26 mouse cellular contexts compared by ENCODE assay signal in the genomic region with DNA sequence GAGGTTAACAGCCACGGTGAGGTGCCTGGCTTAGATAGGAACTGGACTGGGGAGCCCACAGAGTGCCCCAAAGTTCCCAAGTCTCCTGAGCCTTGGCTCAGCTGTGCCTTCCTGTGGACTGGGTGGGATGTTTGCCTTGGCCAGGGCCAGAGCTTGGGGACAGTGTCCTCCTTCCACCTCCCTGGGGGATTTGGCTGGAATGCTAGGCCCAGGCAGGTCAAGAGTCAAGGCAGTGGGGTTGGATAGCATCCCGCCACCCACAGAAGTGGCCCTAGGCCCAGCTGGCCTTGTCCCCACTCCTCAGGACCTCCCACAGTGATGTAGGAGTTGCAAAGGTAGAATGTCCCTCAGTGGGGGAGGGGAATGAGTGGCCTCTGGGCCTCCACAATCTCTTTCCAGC. TPM values are rescaled to one million over a fixed set of nuclear protein-coding genes. Genes with fewer than 3 reads are reported as not detected.
DNase-seq lines count a peak whose midpoint lies in the region; ATAC-seq and TF ChIP-seq lines count a peak whose summit lies in the region.
"Had no signal": no experiment of that assay in that cellular context is flagged by ENCODE, and none has a peak within 500 bp of the region (broad histone marks: within the 10 kb centered on the region; RNA-seq: fewer than 3 reads in every experiment).

No protein-coding gene starts in this region.

- peak overlapping the region; percentile 86; the same call in 1 of the 2 replicates for H3K27ac ChIP-seq in gastrocnemius, adult 2 months
- no peak overlapping the region for H3K27ac ChIP-seq in liver, adult 2 months (replicated peaks; ENCODE audit: insufficient read depth, low read depth, low read length)
- H3K27ac ChIP-seq in liver, postnatal 0 days (ENCODE audit: low read depth), result no peak overlapping the region
- H3K27ac ChIP-seq: embryonic facial prominence, embryonic 12.5 days; heart, embryonic 10.5 days; hindbrain, postnatal 0 days; limb, embryonic 12.5 days; liver, embryonic 12.5 days; macrophage; midbrain, embryonic 10.5 days had no signal

- intact Hi-C loops in gastrocnemius, adult 2 months (cut with DNase I), result no loop called here

- TF ChIP-seq POLR2A in liver, adult 2 months (IDR thresholded peaks at IDR 0.05; ENCODE audit: extremely low read depth, insufficient read depth, low read length), result no peak

- H3K36me3 ChIP-seq in liver, adult 2 months (ENCODE audit: control insufficient read depth, insufficient read depth, low read length), result no peaks in the 10 kb centered on the region
- H3K36me3 ChIP-seq in liver, postnatal 0 days (replicated peaks; ENCODE audit: insufficient read depth, low read length), result no peaks in the 10 kb centered on the region
- H3K36me3 ChIP-seq: embryonic facial prominence, embryonic 12.5 days; G1E; heart, embryonic 10.5 days; limb, embryonic 12.5 days; liver, embryonic 12.5 days; midbrain, embryonic 10.5 days had no signal

- TF ChIP-seq CTCF in gastrocnemius, adult 2 months (IDR thresholded peaks at IDR 0.05), result no peak
- no peak for TF ChIP-seq CTCF in liver, adult 2 months (IDR thresholded peaks at IDR 0.05; ENCODE audit: low read depth, low read length)
- TF ChIP-seq CTCF in liver, postnatal 0 days (IDR thresholded peaks at IDR 0.05; ENCODE audit: low read depth), result no peak

- ATAC-seq in liver, postnatal 0 days, result no peak
- ATAC-seq: forebrain, postnatal 0 days; hindbrain, postnatal 0 days; intestine, embryonic 16.5 days; liver, embryonic 12.5 days; Patski had no signal

- no peak for DNase-seq in gastrocnemius, adult 2 months
- DNase-seq in gastrocnemius, postnatal 10 days, result no peak
- DNase-seq in liver, adult 2 months (ENCODE audit: extremely low read depth, low read depth, low spot score), result peak; percentile 58
- DNase-seq in liver, postnatal 0 days, result no peak
- peak; percentile 48 for DNase-seq in kidney, adult 9 months
- DNase-seq in kidney, postnatal 36 days, result peak; percentile 46 to 58
- no peak for DNase-seq in cerebellum, adult 11-12 months
- no peak for DNase-seq in thymus, postnatal 25 days
- DNase-seq: B cell, adult 2 months; cerebellum, adult 2 months; cerebellum, postnatal 25 days; forebrain, postnatal 0 days; lung, embryonic 14.5 days had no signal

- H3K4me1 ChIP-seq in liver, adult 2 months (ENCODE audit: control insufficient read depth, insufficient read depth, low read length), result no peaks in the 10 kb centered on the region
- H3K4me1 ChIP-seq in liver, postnatal 0 days (ENCODE audit: insufficient read depth), result peaks cover 5% of the 10 kb centered on the region; the same call in 1 of the 2 replicates

- TF ChIP-seq EP300 in liver, postnatal 0 days (IDR thresholded peaks at IDR 0.05; ENCODE audit: low read depth), result no peak

- peaks cover 8% of the 10 kb centered on the region; the same call in 1 of the 2 replicates for H3K27me3 ChIP-seq in liver, adult 2 months (ENCODE audit: control insufficient read depth, insufficient read depth, low read length)
- H3K27me3 ChIP-seq in liver, postnatal 0 days (ENCODE audit: insufficient read depth, low read length), result peaks cover 26% of the 10 kb centered on the region

- no peak overlapping the region for H3K9ac ChIP-seq in liver, adult 2 months (ENCODE audit: low read depth, low read length)
- no peak overlapping the region for H3K9ac ChIP-seq in liver, postnatal 0 days (replicated peaks)
- H3K9ac ChIP-seq: embryonic facial prominence, embryonic 12.5 days; forebrain, postnatal 0 days; limb, embryonic 12.5 days; liver, embryonic 12.5 days; lung, embryonic 14.5 days had no signal

- H3K79me2 ChIP-seq in liver, adult 2 months (ENCODE audit: control insufficient read depth, insufficient read depth, low read length), result no peaks in the 10 kb centered on the region

- WGBS in liver, adult 2 months, result 45% methylated on average over 2 of the region's 2 CpGs
- WGBS in liver, postnatal 0 days (ENCODE audit: insufficient replicate concordance), result 79% methylated on average over 2 of the region's 2 CpGs

- H3K4me3 ChIP-seq in gastrocnemius, adult 2 months, result no peak overlapping the region
- H3K4me3 ChIP-seq in liver, adult 2 months (ENCODE audit: insufficient read depth, low read depth, low read length), result no peak overlapping the region
- H3K4me3 ChIP-seq in liver, postnatal 0 days (ENCODE audit: low read depth, low read length), result no peak overlapping the region
- H3K4me3 ChIP-seq: embryonic facial prominence, embryonic 12.5 days; heart, embryonic 10.5 days; limb, embryonic 12.5 days; liver, embryonic 12.5 days; midbrain, embryonic 10.5 days had no signal

- no peaks in the 10 kb centered on the region for H3K9me3 ChIP-seq in liver, postnatal 0 days (ENCODE audit: low read length)
- H3K9me3 ChIP-seq: embryonic facial prominence, embryonic 12.5 days; G1E; heart, embryonic 10.5 days; limb, embryonic 12.5 days; liver, embryonic 12.5 days; midbrain, embryonic 10.5 days had no signal

- H3K4me2 ChIP-seq in liver, postnatal 0 days (ENCODE audit: low read depth, low read length), result no peak overlapping the region
- H3K4me2 ChIP-seq: embryonic facial prominence, embryonic 12.5 days; limb, embryonic 12.5 days; liver, embryonic 12.5 days; lung, embryonic 14.5 days had no signal

RNA-seq across cellular contexts. Expression of a gene that starts 4.1 kb away (rescaled TPM):
- total RNA-seq in gastrocnemius, adult 2 months (2021), result under 1 TPM; 0.11 to 0.82 TPM
- total RNA-seq in gastrocnemius, postnatal 10 days (2021), result under 1 TPM; 0.25 to 0.26 TPM
- total RNA-seq in liver, adult 2 months (2014; rRNA removed), result 0.67 and 0.83 TPM in 2 replicates
- polyA plus RNA-seq in liver, adult 2 months (2012; rRNA removed), result 0.73 and 0.95 TPM in 2 replicates
- 0.02 TPM in 1 of 2 replicates, not detected in the other for polyA plus RNA-seq in liver, postnatal 0 days (2015; fragmentation: Nextera tagmentation; extraction: Ambion mirVana)
- total RNA-seq: CH12.LX; G1E; hematopoietic stem cell, adult 5-6 weeks had no signal
- polyA plus RNA-seq: G1E, macrophage had no signal

RNA-seq across cellular contexts. Expression of a gene that starts 45.4 kb away (rescaled TPM):
- total RNA-seq in gastrocnemius, adult 2 months (2021), result not detected
- under 1 TPM in 1 of 2 experiments, not detected in 1; 0.05 TPM for total RNA-seq in gastrocnemius, postnatal 10 days (2021)
- total RNA-seq in liver, adult 2 months (2014; rRNA removed), result not detected in 2 replicates
- not detected in 2 replicates for polyA plus RNA-seq in liver, adult 2 months (2012; rRNA removed)
- polyA plus RNA-seq in liver, postnatal 0 days (2015; fragmentation: Nextera tagmentation; extraction: Ambion mirVana), result not detected in 2 replicates
- total RNA-seq: hematopoietic stem cell, adult 5-6 weeks had no signal
- polyA plus RNA-seq: G1E; heart, postnatal 0 days; liver, embryonic 12.5 days; macrophage had no signal

RNA-seq across cellular contexts. Expression of a gene that starts 58.7 kb away (rescaled TPM):
- total RNA-seq in gastrocnemius, adult 2 months (2021), result 1 to 10 TPM; 2.1 to 2.7 TPM
- total RNA-seq in gastrocnemius, postnatal 10 days (2021), result 10 to 100 TPM; 25.0 to 25.5 TPM
- 0.13 and 0.18 TPM in 2 replicates for total RNA-seq in liver, adult 2 months (2014; rRNA removed)
- 0.10 and 0.16 TPM in 2 replicates for polyA plus RNA-seq in liver, adult 2 months (2012; rRNA removed)
- 0.39 and 0.94 TPM in 2 replicates for polyA plus RNA-seq in liver, postnatal 0 days (2015; fragmentation: Nextera tagmentation; extraction: Ambion mirVana)
- polyA plus RNA-seq: G1E, macrophage had no signal

Comparison
In these comparisons a context has a peak if more than half of its experiments do, and no peak if none do; other contexts are left out.
1. DNase-seq: peak in liver, adult 2 months (single experiment), kidney, adult 9 months (single experiment) and kidney, postnatal 36 days (2 of 2); none in gastrocnemius, adult 2 months (single experiment), gastrocnemius, postnatal 10 days (single experiment), liver, postnatal 0 days (single experiment), cerebellum, adult 11-12 months (single experiment) and thymus, postnatal 25 days (single experiment).
2. RNA of a gene that starts 58.7 kb away (total RNA-seq): 25.0 to 25.5 TPM in gastrocnemius, postnatal 10 days; 2.1 to 2.7 TPM in gastrocnemius, adult 2 months and 0.13 to 0.18 TPM in liver, adult 2 months; every median in the first group is over 4 times any median in the second.